Mouse (Mus musculus): ENCODE results near the gene Tspan9.

DNA sequence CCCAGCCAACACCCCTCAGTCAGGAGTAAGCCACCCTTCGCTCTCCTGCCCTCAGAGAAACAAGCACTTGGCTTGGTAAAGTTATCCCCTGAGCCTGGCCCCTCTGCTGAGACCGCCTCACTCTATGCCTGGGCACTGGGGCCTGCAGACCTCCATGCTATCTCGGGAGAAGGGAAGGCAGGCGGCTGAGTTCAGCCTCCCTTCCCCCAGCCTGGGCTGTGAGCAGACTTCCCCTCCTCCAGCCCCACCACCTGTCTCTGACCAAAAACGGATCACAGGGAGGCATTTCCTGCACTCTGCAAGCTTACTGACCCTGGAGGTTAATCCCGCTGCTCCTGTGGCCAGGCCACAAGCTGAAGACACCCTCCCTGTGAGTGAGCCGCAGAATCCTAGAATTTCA lies 77.4 kb downstream of the Tspan9 start:
- TF ChIP-seq EP300 (IDR thresholded peaks at IDR 0.05; ENCODE audit: low read depth) (no peak), CTCF (IDR thresholded peaks at IDR 0.05; ENCODE audit: low read depth) (no peak)
